Mouse (Mus musculus): ENCODE measurements around the gene Ogfr.

GRCm38 (mm10) chr2:180563841-180564240, 25.2 kb upstream of the Ogfr start:
- TF ChIP-seq CTCF (IDR thresholded peaks at IDR 0.05; ENCODE audit: low read depth) (no peak), EP300 (IDR thresholded peaks at IDR 0.05; ENCODE audit: low read depth) (no peak)
